Mouse (Mus musculus) stomach, embryonic 14.5 days (tissue): ENCODE results near the gene Chd2. TPM values are rescaled to one million over a fixed set of nuclear protein-coding genes. Genes with fewer than 3 reads are reported as not detected.
A peak's percentile ranks its signal among the peaks of the same experiment; 100 is the strongest.

Experiments used
- ATAC-seq: fragments of 200-750 bp; cut with Nextera tagmentation; 2 replicates; pipeline ENCODE4 v1.8.0; 2017; ENCODE audit warnings: low read depth, moderate TSS enrichment; ENCODE audit not compliant: insufficient number of reproducible peaks, insufficient read depth, low FRiP score
- H3K27ac ChIP-seq: fragments of 300-500 bp; sonication (generic); 2 replicates; pipeline ENCODE4 v1.5.1; 2014; ENCODE audit warnings: mild to moderate bottlenecking, low read length, moderate library complexity, mixed read lengths
- H3K27me3 ChIP-seq: fragments of 300-500 bp; sonication (generic); 2 replicates; pipeline ENCODE4 v1.6.1; 2014; ENCODE audit warnings: low read length, control low read depth, mixed read lengths; ENCODE audit not compliant: control insufficient read depth, insufficient read depth
- H3K36me3 ChIP-seq: fragments of 300-500 bp; sonication (generic); 2 replicates; pipeline ENCODE4 v1.6.1; 2014; ENCODE audit warnings: mild to moderate bottlenecking, control low read depth, low read length, moderate library complexity, mixed read lengths; ENCODE audit not compliant: control insufficient read depth, insufficient read depth
- H3K4me1 ChIP-seq: fragments of 300-500 bp; sonication (generic); 2 replicates; pipeline ENCODE4 v1.6.1; 2014; ENCODE audit warnings: low read length, control low read depth, mixed read lengths; ENCODE audit not compliant: control insufficient read depth, insufficient read depth
- H3K4me2 ChIP-seq: fragments of 300-500 bp; sonication (generic); replicated peaks from 2 replicates; pipeline ENCODE4 v1.6.1; 2014; ENCODE audit warnings: low read depth, low read length, control low read depth
- H3K4me3 ChIP-seq: fragments of 300-500 bp; sonication (generic); 2 replicates; pipeline ENCODE4 v1.5.1; 2014; ENCODE audit warnings: low read depth, low read length, control low read depth
- H3K9ac ChIP-seq: fragments of 300-500 bp; sonication (generic); replicated peaks from 2 replicates; pipeline ENCODE4 v1.6.1; 2014; ENCODE audit warnings: low read depth, mild to moderate bottlenecking, control low read depth, low read length, moderate library complexity, mixed read lengths
- H3K9me3 ChIP-seq: fragments of 300-500 bp; sonication (generic); 2 replicates; pipeline ENCODE4 v1.6.1; 2016; ENCODE audit warnings: low read depth, low read length, control low read depth; ENCODE audit not compliant: control insufficient read depth
- WGBS: fragments of 180-500 bp; shearing (Covaris S2); extraction: QIAGEN DNeasy Blood & Tissue Kit; methylation state at CpG from one replicate; pipeline ENCODE4 v1.1.7; 2014; 5-methylcytosine and 5-hydroxymethylcytosine counted together
- polyA plus RNA-seq: library from polyadenylated mRNA; unstranded; fragments of >200 nt; fragmentation: Nextera tagmentation; extraction: Ambion mirVana; gene quantifications from 2 replicates; pipeline ENCODE4 v1.2.1, GENCODE M21; 2014

The Chd2 gene
- polyA plus RNA-seq, 1 experiment from 2014 or later, result 71.0 TPM

- 92% methylated on average over 1 of the region's 1 CpGs for WGBS
- Histone ChIP-seq H3K9ac (no peak overlapping the region), H3K9me3 (no peaks in the 10 kb centered on the region), H3K4me3 (no peak overlapping the region), H3K27ac (no peak overlapping the region), H3K4me2 (no peak overlapping the region), H3K4me1 (peaks cover 32% of the 10 kb centered on the region), H3K27me3 (no peaks in the 10 kb centered on the region), H3K36me3 (peaks cover 9% of the 10 kb centered on the region)
- no peak for ATAC-seq
These were observed 139.0 kb downstream of the Chd2 start for GRCm38 (mm10) chr7:73402671-73403070.

DNA sequence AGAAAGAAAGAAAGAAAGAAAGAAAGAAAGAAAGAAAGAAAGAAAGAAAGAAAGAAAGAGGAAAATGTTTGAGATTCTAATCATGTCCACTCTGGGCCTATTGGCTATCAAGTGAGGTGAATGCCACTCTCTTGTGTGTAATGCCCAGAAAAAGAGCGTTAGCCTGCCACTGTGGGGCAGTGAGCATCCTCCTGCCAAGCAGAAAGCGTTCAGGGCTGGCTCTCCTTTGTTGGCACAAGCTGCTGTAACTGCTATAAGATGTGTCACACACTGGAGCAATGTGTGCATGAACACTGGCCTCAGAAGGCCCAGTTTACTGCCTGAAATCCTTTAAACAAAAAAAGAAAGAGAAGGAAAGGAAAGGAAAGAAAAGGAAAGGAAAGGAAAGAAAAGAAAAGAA is 139.5 kb downstream of the Chd2 start:
- Histone ChIP-seq H3K4me1 (peaks cover 37% of the 10 kb centered on the region), H3K9me3 (no peaks in the 10 kb centered on the region), H3K9ac (no peak overlapping the region), H3K36me3 (peaks cover 9% of the 10 kb centered on the region), H3K4me2 (no peak overlapping the region), H3K27me3 (no peaks in the 10 kb centered on the region), H3K4me3 (no peak overlapping the region), H3K27ac (no peak overlapping the region)
- ATAC-seq, result no peak
- WGBS, result 57% methylated on average over 2 of the region's 2 CpGs

DNA sequence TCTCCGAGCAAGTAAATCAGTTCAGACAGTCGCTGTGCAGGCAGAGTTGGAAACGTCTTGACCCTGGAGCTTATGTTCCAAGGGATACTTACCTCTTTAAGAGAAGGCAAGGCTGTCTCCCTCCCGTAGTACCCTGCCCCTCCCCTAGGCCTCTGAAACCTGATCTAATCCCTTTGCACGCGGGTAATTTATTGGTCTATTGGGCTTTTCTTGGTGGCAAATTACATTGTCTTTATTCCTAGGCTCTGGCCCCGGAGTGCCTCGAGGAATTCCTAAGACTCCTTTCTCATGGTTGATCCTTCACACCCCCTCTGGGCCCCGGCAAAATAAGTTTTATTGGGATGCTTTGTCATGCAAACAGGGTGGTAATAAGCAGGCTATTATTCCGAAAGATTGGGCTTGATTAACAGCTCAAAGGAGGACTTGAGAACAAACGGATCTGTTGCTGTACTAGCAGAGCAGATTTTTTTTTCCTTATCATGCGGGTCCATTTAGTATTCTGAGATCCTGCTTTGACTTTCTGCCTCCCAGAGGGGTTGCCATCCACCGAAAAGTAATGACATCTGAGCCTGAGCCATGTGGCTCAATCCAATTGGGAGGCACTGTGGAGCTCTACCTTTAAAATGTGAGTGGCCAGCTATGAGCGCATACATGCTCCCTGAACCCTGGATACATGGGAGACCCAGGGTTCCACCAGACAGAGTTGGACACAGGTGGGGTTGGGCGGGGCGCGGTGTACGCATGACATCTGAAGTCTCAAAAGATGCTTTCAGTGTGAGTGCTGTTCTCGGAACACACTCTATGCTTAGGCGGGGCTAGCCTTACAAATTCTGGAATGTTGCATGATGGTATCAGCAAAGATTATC is 141.3 kb downstream of the Chd2 start:
- ATAC-seq, result no peak
- Histone ChIP-seq H3K36me3 (peaks cover 3% of the 10 kb centered on the region), H3K9me3 (no peaks in the 10 kb centered on the region), H3K27me3 (no peaks in the 10 kb centered on the region), H3K27ac (no peak overlapping the region), H3K4me3 (no peak overlapping the region), H3K4me2 (peak overlapping the region; percentile 44), H3K9ac (no peak overlapping the region), H3K4me1 (peaks cover 52% of the 10 kb centered on the region)
- 27% methylated on average over 20 of the region's 20 CpGs for WGBS

GRCm38 (mm10) chr7:73399501-73400044 is 142.1 kb downstream of the Chd2 start:
- H3K27ac ChIP-seq, result peak overlapping the region; percentile 15; the same call in 1 of the 2 replicates
- peak; percentile 43 for ATAC-seq
- H3K9ac ChIP-seq, result no peak overlapping the region
- WGBS, result 8% methylated on average over 19 of the region's 19 CpGs
- no peaks in the 10 kb centered on the region for H3K27me3 ChIP-seq
- peaks cover 57% of the 10 kb centered on the region for H3K4me1 ChIP-seq
- peak overlapping the region; percentile 44 for H3K4me2 ChIP-seq
- H3K4me3 ChIP-seq, result peak overlapping the region; percentile 0; the same call in 1 of the 2 replicates
- H3K36me3 ChIP-seq, result peaks cover 5% of the 10 kb centered on the region
- H3K9me3 ChIP-seq, result no peaks in the 10 kb centered on the region

DNA sequence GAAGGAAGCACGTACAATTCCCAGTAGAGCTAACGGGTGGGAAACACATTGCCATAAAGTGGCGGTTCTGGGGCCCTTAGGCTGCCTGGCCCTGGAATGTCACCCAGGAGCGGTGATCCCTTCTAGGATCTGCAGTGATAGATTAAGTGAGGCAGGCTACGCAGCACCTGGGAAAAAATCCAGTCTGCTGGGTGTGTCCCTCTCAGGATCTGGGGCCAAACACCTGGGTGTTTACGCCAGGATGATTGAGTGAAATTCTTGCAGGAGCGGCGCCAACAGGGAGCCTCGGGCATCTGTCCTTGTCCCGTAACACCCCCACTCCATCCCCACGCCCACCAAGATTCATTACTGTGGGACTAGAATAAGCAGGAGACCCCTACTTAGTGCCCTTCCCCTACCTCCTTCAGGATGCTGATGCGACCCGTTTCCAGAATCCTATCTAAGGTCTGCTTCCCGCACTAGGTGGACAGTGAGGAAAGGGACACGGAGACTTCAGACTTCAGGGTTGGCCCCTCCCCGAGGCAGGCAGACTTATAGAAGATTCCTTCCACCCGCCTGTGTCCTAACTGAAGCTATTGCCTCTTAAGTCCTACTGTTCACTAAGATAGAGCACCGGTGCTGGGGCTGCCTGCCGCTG is 142.7 kb downstream of the Chd2 start:
- peak overlapping the region; percentile 48; the same call in 1 of the 2 replicates for H3K27ac ChIP-seq
- peaks cover 59% of the 10 kb centered on the region for H3K4me1 ChIP-seq
- H3K9ac ChIP-seq, result no peak overlapping the region
- peaks cover 5% of the 10 kb centered on the region for H3K36me3 ChIP-seq
- H3K4me3 ChIP-seq, result peak overlapping the region; percentile 0; the same call in 1 of the 2 replicates
- H3K9me3 ChIP-seq, result no peaks in the 10 kb centered on the region
- no peaks in the 10 kb centered on the region for H3K27me3 ChIP-seq
- ATAC-seq, result peak; percentile 3; the same call in 1 of the 2 replicates
- WGBS, result 14% methylated on average over 19 of the region's 19 CpGs
- H3K4me2 ChIP-seq, result peak overlapping the region; percentile 44

DNA sequence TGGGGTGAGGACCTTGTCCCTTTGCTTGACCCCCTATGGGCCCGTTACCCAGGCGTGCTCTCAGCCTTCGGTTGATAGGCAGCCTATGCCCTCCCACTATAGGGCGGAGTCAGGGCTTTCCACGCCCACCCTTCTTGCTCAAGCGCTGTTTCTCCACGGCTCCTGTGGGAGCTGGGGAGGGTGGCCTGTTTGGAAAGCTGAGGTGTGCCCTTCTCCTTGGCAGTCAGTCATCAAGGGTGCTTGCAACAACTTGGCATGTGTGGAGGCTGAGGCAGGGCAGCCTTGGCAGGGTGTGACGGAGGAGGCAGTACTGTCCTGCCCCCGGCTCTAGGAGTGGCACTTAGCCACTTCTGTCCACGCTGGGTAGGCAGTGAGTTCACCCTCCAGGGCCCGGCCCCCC is 143.3 kb downstream of the Chd2 start:
- no peaks in the 10 kb centered on the region for H3K9me3 ChIP-seq
- H3K4me2 ChIP-seq, result peak overlapping the region; percentile 44
- H3K4me1 ChIP-seq, result peaks cover 65% of the 10 kb centered on the region
- no peak overlapping the region for H3K4me3 ChIP-seq
- H3K27ac ChIP-seq, result peak overlapping the region; percentile 48; the same call in 1 of the 2 replicates
- peaks cover 5% of the 10 kb centered on the region for H3K36me3 ChIP-seq
- H3K9ac ChIP-seq, result no peak overlapping the region
- peak; percentile 38; the same call in 1 of the 2 replicates for ATAC-seq
- H3K27me3 ChIP-seq, result no peaks in the 10 kb centered on the region
- WGBS, result 14% methylated on average over 11 of the region's 11 CpGs

DNA sequence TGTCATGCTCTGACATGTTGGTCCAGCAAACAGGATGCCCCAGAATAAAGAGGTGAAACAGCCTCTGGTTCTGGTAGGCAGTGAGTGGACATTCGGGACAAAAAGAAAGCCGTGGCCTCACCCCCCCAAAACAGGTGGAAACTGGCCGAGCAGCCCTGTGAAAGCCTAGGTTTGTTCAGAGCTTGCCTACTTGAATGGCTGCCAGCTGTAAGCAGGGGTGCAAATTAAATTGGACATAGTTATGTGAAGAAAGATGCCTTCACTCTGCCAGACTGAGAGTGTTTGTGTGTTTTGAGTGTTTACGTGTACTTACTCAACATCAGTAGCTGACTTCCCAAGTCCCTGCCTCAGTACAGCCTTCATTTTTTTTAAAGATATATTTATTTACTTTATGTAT is 147.6 kb downstream of the Chd2 start:
- 36% methylated on average over 4 of the region's 4 CpGs for WGBS
- peak overlapping the region; percentile 94; the same call in 1 of the 2 replicates for H3K4me3 ChIP-seq
- ATAC-seq, result no peak
- H3K9ac ChIP-seq, result peak overlapping the region; percentile 86; the same call in 1 of the 2 replicates
- H3K4me1 ChIP-seq, result peaks cover 66% of the 10 kb centered on the region
- peaks cover 3% of the 10 kb centered on the region; the same call in 1 of the 2 replicates for H3K36me3 ChIP-seq
- no peaks in the 10 kb centered on the region for H3K27me3 ChIP-seq
- peak overlapping the region; percentile 21; the same call in 1 of the 2 replicates for H3K27ac ChIP-seq
- peak overlapping the region; percentile 85 for H3K4me2 ChIP-seq
- H3K9me3 ChIP-seq, result no peaks in the 10 kb centered on the region

- Histone ChIP-seq H3K9ac (peak overlapping the region; percentile 86), H3K4me2 (peak overlapping the region; percentile 85), H3K4me3 (peak overlapping the region; percentile 94), H3K36me3 (peaks cover 3% of the 10 kb centered on the region; the same call in 1 of the 2 replicates), H3K9me3 (no peaks in the 10 kb centered on the region), H3K27me3 (no peaks in the 10 kb centered on the region), H3K4me1 (peaks cover 61% of the 10 kb centered on the region), H3K27ac (peak overlapping the region; percentile 21; the same call in 1 of the 2 replicates)
- ATAC-seq, result no peak
- WGBS, result 21% methylated on average over 9 of the region's 9 CpGs
These were observed 148.2 kb downstream of the Chd2 start for GRCm38 (mm10) chr7:73393307-73394012.
